Mouse (Mus musculus) frontal cortex, postnatal 25 days (tissue): Measurements from ENCODE around the gene Ube2l6.

Experiments
- DNase-seq, 2 experiments: peaks; one replicate each; pipeline ENCODE4 v3.0.0; 2022; ENCODE audit warnings: low spot score in 2 of 2

The Ube2l6 gene

DNA sequence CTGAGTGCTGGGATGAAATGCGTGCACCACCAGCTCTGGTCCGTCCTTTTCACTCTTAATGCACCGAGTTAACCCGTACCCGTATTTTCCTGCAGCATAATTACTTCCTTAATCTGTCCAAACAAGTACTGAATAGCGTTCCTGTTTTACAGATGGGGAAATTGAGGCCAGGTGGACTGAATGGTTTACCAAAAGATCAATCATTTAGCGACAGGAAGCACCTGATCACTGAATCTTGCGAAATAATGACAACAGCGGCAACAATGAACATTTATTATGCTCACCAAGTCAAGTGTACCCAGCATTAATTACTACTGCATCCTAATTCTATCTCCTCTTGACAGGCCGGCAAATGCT, 39.9 kb downstream of the Ube2l6 start, which contains the start of gene Slc43a1:
Slc43a1 (plus strand) TSS at position 258 of the 357 bp plus-strand sequence.
- DNase-seq, result no peak

DNA sequence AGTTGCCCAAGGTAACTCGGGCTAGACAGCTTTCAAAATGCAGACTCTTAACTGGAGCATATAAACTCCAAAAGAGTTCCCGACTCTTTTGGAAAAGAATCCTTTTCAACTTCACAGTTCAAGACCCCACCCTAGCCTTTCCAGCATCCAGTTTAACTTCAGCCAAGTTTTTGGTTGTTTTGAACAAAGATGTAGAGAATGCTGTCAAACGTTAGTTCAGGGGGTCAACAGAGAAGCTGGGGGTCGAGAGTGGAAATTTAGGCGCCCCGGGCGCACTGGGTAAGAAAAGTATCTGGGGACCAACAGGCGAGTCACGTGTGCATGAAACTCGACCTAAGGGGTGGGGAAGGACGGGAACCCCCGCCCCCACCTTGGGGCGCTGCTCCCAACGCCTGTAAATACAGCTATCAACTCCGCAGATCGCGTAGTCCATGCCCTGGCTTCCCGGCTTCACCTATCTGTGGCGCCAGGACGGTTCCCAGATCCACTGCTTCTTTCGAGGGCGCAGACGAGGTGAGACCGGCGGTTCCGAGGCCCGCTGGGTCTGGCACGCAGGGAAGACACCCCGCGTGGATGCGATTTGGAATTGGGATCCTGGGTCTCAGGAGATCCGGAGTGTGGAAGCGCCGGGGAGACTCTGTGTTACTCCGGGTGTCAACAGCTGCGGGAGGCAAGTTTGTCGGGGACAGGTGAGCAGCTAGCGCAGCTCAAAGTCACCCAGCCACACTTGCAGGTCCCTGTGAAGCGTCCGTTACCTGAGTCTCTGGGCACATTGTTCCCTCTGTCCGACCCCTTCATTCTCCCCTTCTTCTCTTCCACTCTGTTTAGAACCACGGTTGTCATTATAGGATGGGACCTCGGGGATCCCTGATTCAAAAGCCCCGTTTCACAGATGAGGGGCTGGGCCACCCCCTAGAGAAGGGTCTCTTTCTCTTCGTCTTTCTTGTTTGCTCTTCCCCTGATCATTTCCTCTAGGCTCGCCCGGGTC, 40.7 kb downstream of the Ube2l6 start:
- DNase-seq, result no peak

DNA sequence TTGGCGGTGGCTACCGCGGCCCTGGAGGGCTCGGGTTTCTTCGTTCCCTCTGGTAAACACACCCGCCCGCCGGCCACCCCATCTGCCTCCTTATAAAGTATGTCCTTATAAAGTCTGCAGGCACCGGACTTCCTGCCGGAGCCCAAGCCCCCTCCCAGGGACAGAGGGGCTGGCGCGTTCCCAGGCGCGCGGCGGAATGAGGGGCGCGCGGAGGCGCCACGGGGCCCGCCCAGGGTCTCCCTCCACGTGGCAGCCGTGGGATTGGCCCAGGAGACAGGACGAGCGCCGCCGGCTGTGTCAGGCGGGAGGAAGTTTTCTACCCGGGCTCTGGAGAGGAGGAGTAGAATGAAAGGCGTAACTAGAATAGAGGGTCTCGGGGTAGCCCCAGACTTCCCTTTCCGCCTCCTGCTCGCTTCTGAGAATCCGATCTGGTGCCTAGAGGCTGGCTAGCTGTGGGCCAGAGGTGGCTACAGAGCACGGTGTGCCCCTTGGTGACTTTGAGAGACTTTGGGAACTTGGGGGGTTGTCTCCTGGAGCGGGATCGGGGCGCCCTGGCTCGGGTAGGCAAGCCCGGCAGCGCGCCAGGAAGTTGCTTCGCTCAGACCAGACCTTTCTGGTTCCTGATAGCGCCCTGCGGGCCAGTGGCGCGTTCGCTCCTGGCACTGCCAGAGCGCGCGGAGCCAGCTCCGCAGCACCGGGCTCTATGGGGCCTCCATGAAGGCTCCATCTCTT, 41.6 kb downstream of the Ube2l6 start:
- DNase-seq, result no peak

- no peak for DNase-seq
These were observed 42.3 kb downstream of the Ube2l6 start for GRCm38 (mm10) chr2:84840748-84841563.

DNA sequence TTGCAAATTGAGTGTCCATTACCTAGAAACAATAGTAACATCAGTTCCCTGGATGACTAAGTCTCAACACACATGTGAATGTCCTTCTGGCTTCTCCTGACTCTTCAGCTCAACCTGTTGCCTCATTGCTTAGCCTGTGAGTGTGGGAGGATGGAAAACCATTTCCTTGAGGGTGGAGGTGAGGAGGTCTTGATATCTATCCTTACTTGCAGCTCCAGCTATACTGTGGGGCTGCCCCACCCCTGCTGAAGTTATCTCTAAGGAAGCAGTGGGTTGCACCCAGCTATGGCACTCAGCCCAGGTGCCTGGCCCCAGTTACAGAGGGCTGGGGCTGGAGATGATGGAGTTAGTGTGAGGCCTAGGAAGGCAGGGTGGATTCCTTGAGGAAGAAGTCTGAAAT, 43.3 kb downstream of the Ube2l6 start:
- DNase-seq, result no peak

DNA sequence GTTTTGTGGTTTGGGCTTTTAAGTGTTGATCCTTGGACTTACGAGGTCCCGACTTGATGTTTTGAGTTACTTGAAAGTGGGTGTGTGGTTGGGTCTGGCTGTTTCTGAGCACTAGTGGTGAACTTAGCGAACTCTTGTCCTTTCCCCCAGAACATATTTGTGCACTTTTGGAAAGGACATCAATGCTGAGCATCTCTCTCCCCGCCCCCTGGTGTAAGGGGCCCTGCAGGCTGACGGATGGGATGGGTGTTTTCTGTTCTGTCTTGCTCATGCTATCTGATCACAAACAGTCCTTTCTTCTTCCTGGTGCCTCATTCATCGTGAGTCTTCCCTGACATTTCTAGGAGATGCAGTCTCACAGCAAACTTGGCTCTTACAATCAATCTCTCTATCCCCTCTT, 45.0 kb downstream of the Ube2l6 start:
- DNase-seq, result no peak

GRCm38 (mm10) chr2:84845226-84845625, 46.6 kb downstream of the Ube2l6 start:
- DNase-seq, result no peak

DNA sequence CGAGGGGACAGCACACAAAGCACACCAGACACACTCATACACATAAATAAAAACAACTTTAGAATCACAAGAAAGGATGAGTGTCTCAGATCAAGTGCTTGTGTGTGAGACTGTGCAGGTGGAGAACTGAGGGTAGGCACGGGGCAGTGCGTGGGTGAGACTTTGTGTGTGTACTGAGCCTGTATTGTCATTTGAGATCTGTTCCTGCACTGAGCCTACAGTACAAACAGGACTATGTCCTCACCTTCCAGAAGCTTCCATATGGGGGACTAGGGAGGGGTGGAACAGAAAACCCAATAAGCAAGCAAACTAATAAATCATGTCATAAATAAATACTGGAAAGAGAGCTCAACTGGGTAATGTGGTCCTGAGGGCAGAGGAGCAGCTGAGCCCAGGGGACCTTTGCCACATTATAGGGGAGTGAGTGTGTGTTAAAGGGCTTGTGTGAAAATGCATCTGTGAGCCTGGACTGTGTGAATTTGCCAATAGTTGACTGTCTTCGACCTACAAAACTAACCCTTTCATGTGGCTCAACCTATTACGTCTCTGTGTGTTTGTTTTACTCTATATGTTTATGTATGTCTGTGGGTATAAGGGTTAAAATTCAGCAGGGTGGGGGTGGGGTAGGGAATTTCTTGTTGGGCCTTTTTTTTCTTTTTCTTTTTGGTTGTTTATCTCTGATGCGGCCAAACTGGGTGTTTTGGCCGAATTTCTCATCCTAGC, 51.9 kb downstream of the Ube2l6 start:
- no peak for DNase-seq

DNA sequence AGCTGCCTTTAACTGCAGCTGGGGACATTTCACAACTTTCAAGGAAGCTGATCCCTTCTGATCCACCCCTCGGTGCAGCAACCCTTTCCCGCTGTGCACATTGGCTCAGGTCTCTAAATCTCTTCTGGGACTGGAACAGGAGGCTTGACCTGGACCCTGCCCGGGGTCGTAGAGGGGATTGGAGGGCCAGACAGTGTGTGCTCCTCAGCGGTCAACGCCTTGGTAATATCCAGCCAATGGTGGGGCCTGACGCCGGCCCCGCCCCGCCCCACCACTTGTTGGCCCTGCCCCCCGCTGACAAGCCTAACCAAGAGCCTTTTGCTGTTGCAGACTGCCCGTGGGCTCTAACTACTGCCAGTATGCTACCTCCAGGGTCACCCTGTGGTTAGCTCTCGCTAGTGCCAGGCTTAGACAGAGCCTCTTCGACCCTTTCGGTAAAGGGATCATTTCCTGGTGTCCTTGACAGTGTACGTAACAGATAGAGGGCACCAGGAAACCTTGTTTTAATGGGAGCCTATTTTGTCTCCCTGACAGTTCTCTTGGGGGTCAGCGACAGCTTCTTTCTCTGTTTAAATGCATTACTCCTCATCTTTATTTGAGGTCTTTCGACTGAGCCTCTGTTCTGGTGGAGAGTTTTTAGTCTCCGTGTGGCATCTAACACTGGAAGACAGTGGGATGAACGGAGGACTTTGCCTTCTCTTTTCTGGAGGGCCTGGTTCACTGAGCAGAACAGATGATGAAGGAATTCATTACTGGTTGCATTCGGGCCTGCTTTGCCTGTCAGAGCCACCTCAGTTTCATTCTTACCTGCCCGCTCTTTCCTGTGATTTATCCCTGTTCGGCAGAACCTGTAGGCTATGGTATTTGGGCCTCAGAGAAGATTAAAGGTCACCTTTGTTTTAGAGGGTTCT, 52.8 kb downstream of the Ube2l6 start:
- DNase-seq, result no peak

- DNase-seq, result no peak
These were observed 57.1 kb downstream of the Ube2l6 start for GRCm38 (mm10) chr2:84855732-84856131.

DNA sequence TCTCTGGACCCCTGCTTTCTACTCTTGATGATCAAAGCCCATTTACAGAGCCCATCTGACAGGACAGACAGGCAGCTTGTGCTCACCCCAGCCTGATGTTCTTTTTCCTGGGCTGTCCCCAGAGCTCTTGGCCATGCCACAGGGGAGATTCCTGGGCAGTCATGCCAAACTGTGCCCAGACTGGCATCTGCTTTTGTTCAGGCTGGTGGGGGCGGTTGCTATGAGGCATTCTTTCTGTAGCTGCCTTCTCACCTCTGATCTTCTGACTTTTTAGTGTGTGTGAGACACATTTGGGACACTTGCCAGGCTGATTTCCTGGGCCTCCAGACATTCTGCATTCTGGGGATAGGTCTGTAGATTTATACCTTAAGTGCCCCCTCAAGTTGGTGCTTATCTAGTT, 59.9 kb downstream of the Ube2l6 start:
- no peak for DNase-seq
